In the genomic region with DNA sequence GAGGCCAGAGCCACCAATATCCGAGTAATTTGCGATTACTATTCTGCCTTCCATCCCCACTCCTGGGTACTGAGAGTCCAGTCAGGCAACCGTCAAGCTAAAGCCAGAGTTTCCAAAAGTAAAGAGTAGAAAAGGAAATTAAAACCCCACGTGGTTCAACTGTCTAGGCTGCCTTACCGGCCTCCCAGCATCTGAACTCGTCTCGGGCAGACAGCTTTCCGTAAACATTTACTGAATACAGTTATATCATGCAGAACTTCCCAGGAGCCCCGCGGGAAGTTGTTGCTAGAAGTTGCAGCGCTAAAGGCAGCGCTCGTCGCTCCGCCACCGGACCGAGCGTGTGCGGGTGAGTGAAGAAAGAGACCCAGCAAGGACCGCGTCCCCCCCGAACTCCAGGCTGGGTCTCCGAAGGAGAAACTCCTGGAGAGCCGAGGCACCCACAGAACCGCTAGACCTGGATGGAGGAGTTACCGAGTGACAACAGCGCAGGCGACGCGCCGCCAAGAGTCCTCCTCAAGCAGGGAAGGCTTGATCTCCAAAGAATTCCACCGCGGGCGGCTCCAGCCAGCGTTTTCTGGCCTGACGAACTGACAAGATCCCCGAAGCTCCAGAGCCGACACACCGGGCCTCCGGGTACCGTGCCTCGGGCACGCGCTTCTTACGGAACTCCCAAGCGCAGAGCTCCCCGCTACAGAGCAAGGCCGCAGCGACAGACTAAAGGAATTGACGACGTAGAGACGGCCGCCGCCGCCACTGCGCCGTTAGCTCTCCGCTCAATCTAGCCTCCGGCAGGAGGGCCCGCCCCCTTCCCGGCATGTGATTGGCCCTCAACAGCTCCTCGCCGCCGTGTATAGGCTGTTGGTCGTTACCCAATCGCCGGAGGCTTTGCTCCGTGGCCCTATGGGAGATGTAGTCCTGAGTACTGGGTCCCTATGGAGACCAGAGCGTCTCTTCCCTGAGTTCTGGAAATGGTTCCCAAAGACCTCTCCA, we compare ENCODE assay signal across 8 mouse cellular contexts. TPM values are rescaled to one million over a fixed set of nuclear protein-coding genes. Genes with fewer than 3 reads are reported as not detected.
A peak's percentile ranks its signal among the peaks of the same experiment; 100 is the strongest.
DNase-seq lines count a peak whose midpoint lies in the region; ATAC-seq and TF ChIP-seq lines count a peak whose summit lies in the region.

A gene (minus strand): TSS at position 723 of the 990 bp plus-strand sequence.

- peaks cover 10% of the 10 kb centered on the region; the same call in 1 of the 2 replicates for H3K36me3 ChIP-seq in kidney, embryonic 14.5 days (ENCODE audit: control insufficient read depth, insufficient read depth, low read length)
- no peaks in the 10 kb centered on the region for H3K36me3 ChIP-seq in limb, embryonic 15.5 days

- peak within 1 kb of the TSS; percentile 69 for H3K4me2 ChIP-seq in kidney, embryonic 14.5 days (replicated peaks; ENCODE audit: low read depth, low read length)
- peak within 1 kb of the TSS; percentile 59 for H3K4me2 ChIP-seq in limb, embryonic 15.5 days

- no peak for TF ChIP-seq CTCF in bone marrow macrophage, adult 2 months (IDR thresholded peaks at IDR 0.05; ENCODE audit: low read depth, low read length)
- no peak for TF ChIP-seq CTCF in embryonic fibroblast, embryonic 13.5 days (IDR thresholded peaks at IDR 0.05; ENCODE audit: borderline replicate concordance, insufficient read depth, low read length)

- ATAC-seq in kidney, embryonic 14.5 days (ENCODE audit: low FRiP score, low TSS enrichment): peak; percentile 100
- ATAC-seq in limb, embryonic 15.5 days (ENCODE audit: insufficient number of reproducible peaks, low FRiP score, low TSS enrichment, low read depth): peak; percentile 100

- peak within 1 kb of the TSS; percentile 71 for H3K9ac ChIP-seq in kidney, embryonic 14.5 days (ENCODE audit: low read depth, low read length)
- H3K9ac ChIP-seq in limb, embryonic 15.5 days: peak within 1 kb of the TSS; percentile 76

- no peaks in the 10 kb centered on the region for H3K9me3 ChIP-seq in kidney, embryonic 14.5 days (ENCODE audit: control insufficient read depth, low read length)
- no peaks in the 10 kb centered on the region for H3K9me3 ChIP-seq in limb, embryonic 15.5 days

- no peaks in the 10 kb centered on the region for H3K27me3 ChIP-seq in kidney, embryonic 14.5 days (ENCODE audit: control insufficient read depth, insufficient read depth, low read length)
- H3K27me3 ChIP-seq in limb, embryonic 15.5 days: no peaks in the 10 kb centered on the region

- H3K27ac ChIP-seq in bone marrow macrophage, adult 2 months (ENCODE audit: insufficient read depth, low read depth, low read length): peak within 1 kb of the TSS; percentile 77
- peak within 1 kb of the TSS; percentile 47 for H3K27ac ChIP-seq in embryonic fibroblast, embryonic 13.5 days (ENCODE audit: insufficient read depth, low read length)
- H3K27ac ChIP-seq in kidney, embryonic 14.5 days (ENCODE audit: low read depth, low read length): peak within 1 kb of the TSS; percentile 93
- H3K27ac ChIP-seq in limb, embryonic 15.5 days: peak within 1 kb of the TSS; percentile 93

- peak; percentile 96 for TF ChIP-seq POLR2A in bone marrow macrophage, adult 2 months (IDR thresholded peaks at IDR 0.05; ENCODE audit: borderline replicate concordance, low read depth, low read length)
- TF ChIP-seq POLR2A in embryonic fibroblast, embryonic 13.5 days (IDR thresholded peaks at IDR 0.05; ENCODE audit: low read depth, low read length): peak; percentile 92

- WGBS in kidney, embryonic 14.5 days: under 1% methylated on average over 69 of the region's 69 CpGs
- under 1% methylated on average over 68 of the region's 69 CpGs for WGBS in limb, embryonic 15.5 days

- peak; percentile 98 for DNase-seq in A20 (ENCODE audit: low read depth, low spot score)
- DNase-seq in heart, adult 9 months (ENCODE audit: low spot score in 2 of 2): peak; percentile 94
- peak; percentile 75 to 84 for DNase-seq in monocyte, adult 2 months (ENCODE audit: low read depth in 1 of 2, low spot score in 2 of 2)
- DNase-seq in spleen, postnatal 36 days (ENCODE audit: low spot score in 2 of 2): peak; percentile 94 to 95

- H3K4me3 ChIP-seq in bone marrow macrophage, adult 2 months (ENCODE audit: insufficient read depth, low read length): peak within 1 kb of the TSS; percentile 82
- H3K4me3 ChIP-seq in embryonic fibroblast, embryonic 13.5 days (ENCODE audit: insufficient read depth, low read length): peak within 1 kb of the TSS; percentile 83
- peak within 1 kb of the TSS; percentile 66 for H3K4me3 ChIP-seq in kidney, embryonic 14.5 days (ENCODE audit: low read length)
- peak within 1 kb of the TSS; percentile 76 for H3K4me3 ChIP-seq in limb, embryonic 15.5 days

- peaks cover 17% of the 10 kb centered on the region for H3K4me1 ChIP-seq in bone marrow macrophage, adult 2 months (ENCODE audit: control insufficient read depth, insufficient read depth, low read length)
- peaks cover 8% of the 10 kb centered on the region for H3K4me1 ChIP-seq in embryonic fibroblast, embryonic 13.5 days (ENCODE audit: control insufficient read depth, insufficient read depth, low read length)
- H3K4me1 ChIP-seq in kidney, embryonic 14.5 days (ENCODE audit: control insufficient read depth, insufficient read depth, low read length): peaks cover 8% of the 10 kb centered on the region; the same call in 1 of the 2 replicates
- H3K4me1 ChIP-seq in limb, embryonic 15.5 days: peaks cover 11% of the 10 kb centered on the region; the same call in 1 of the 2 replicates

RNA-seq across cellular contexts. Expression of the gene that starts here (rescaled TPM):
- polyA plus RNA-seq in bone marrow macrophage, adult 2 months (2012; ENCODE audit: insufficient read depth, insufficient read length, missing spikeins): 24.0 and 24.1 TPM in 2 replicates
- polyA plus RNA-seq in embryonic fibroblast, embryonic 13.5 days (2011; ENCODE audit: insufficient read length, low read depth, missing spikeins): 25.7 and 26.5 TPM in 2 replicates
- 7.2 and 19.7 TPM in 2 replicates for polyA plus RNA-seq in kidney, embryonic 14.5 days (2014; fragmentation: Nextera tagmentation; extraction: Ambion mirVana)
- polyA plus RNA-seq in limb, embryonic 15.5 days (2015; fragmentation: Nextera tagmentation; extraction: Ambion mirVana): 11.5 and 12.4 TPM in 2 replicates

Comparison
In these comparisons a context has a peak if more than half of its experiments do, and no peak if none do; other contexts are left out.
1. Peak in every context shown above with its lines: DNase-seq, ATAC-seq, H3K4me3 ChIP-seq and H3K27ac ChIP-seq.